Mouse (Mus musculus): ENCODE data around the gene Tubb5. TPM values are rescaled to one million over a fixed set of nuclear protein-coding genes. Genes with fewer than 3 reads are reported as not detected.
A peak's percentile ranks its signal among the peaks of the same experiment; 100 is the strongest.
"Not testable (repeated sequence)": the region's sequence is repeated elsewhere in the genome, so short reads cannot be mapped to it uniquely, and the experiment has no call there.

Tubb5 gene
- polyA plus RNA-seq, 1 experiment from 2014 or later, result 1,271 TPM

DNA sequence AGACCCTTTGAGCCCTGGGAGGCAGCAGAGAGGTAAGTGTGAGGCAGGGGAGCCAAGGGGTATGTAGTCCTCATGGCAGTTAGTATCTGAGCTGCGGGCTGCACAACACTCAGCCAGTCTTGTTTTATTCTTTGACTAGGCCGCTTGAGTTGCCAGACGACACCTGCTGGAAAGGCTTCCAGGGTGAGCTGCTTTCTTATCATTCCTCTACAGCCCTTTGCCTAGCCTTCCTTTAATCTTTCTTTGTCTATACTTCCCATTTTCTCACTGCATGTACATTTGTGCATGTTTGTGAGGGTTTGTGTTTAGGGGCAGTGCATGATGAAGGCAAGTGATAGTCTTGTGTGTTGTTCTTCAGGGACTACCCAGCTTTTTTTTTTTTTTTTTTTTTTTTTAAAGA lies 12.9 kb upstream of the Tubb5 start:
- Histone ChIP-seq H3K9me3 (no peaks in the 10 kb centered on the region), H3K36me3 (peaks cover 80% of the 10 kb centered on the region), H3K4me1 (no peaks in the 10 kb centered on the region), H3K27ac (no peak overlapping the region), H3K4me3 (no peak overlapping the region), H3K9ac (no peak overlapping the region), H3K27me3 (no peaks in the 10 kb centered on the region), H3K4me2 (replicated peaks) (no peak overlapping the region)
- ATAC-seq (ENCODE audit: insufficient number of reproducible peaks, insufficient read depth, low FRiP score, low TSS enrichment), result no peak
- 96% methylated on average over 3 of the region's 3 CpGs for WGBS

DNA sequence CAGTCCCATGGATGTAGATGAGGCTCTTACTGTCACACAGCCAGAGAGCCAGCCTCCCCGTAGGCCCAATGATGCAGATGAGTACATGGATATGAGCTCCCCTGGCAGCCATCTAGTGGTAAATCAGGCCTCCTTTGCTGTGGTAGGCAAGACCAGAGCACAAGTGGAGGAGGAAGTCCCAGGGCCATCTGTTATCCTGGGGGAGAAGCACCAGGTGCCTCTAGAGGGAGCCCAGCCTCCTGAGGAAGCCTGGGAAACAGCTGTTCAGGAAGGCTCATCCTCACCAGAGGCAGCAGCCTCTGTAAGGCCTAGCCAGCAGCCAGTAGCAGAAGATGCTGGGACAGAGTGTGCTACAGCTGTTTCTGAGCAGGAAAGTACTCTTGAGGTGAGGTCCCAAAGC lies 10.0 kb upstream of the Tubb5 start:
- ATAC-seq (ENCODE audit: insufficient number of reproducible peaks, insufficient read depth, low FRiP score, low TSS enrichment), result no peak
- Histone ChIP-seq H3K4me2 (replicated peaks) (no peak overlapping the region), H3K4me1 (no peaks in the 10 kb centered on the region), H3K27ac (no peak overlapping the region), H3K4me3 (no peak overlapping the region), H3K9me3 (no peaks in the 10 kb centered on the region), H3K27me3 (no peaks in the 10 kb centered on the region), H3K9ac (no peak overlapping the region), H3K36me3 (peaks cover 75% of the 10 kb centered on the region)
- 77% methylated on average over 1 of the region's 1 CpGs for WGBS

DNA sequence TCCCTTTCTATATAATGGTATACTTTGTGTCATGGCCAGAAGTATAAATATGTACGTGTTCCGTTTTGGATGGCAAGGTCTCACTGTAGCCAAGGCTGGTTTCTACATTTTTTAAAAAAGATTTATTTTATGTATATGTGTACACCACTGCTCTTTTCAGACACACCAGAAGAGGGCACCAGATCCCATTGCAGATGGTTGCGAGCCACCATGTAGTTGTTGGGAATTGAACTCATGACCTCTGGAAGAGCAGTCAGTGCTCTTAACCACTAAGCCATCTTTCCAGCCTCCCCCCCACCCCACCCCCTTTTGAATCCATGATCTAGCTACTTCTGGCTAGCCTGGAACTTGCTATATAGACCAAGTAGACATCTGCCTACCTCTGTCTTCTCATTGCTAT lies 5.4 kb upstream of the Tubb5 start:
- Histone ChIP-seq H3K27ac (no peak overlapping the region), H3K27me3 (no peaks in the 10 kb centered on the region), H3K36me3 (peaks cover 40% of the 10 kb centered on the region), H3K4me1 (peaks cover 13% of the 10 kb centered on the region), H3K9ac (no peak overlapping the region), H3K9me3 (no peaks in the 10 kb centered on the region), H3K4me3 (no peak overlapping the region), H3K4me2 (replicated peaks) (no peak overlapping the region)
- 96% methylated on average over 3 of the region's 3 CpGs for WGBS
- ATAC-seq (ENCODE audit: insufficient number of reproducible peaks, insufficient read depth, low FRiP score, low TSS enrichment), result no peak

DNA sequence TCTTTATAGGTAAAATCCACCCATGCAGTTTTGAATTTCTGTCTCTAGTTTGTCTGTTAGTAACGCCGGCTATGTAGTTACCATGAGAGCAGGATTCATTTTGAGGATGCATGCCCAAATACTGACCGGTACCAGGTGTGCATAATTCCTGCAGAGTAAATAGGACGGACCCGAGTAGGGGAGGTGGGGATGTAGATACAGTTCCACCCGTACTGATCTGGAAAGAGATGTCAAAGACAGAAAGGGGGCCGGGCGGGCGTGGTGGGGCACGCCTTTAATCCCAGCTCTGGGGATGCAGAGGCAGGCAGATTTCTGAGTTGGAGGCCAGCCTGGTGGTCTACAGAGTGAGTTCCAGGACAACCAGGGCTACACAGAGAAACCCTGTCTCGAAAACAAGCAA lies 3.9 kb upstream of the Tubb5 start:
- Histone ChIP-seq H3K4me2 (replicated peaks) (peak overlapping the region; percentile 66), H3K9ac (peak overlapping the region; percentile 53), H3K4me3 (peak overlapping the region; percentile 45), H3K4me1 (peaks cover 13% of the 10 kb centered on the region), H3K27ac (peak overlapping the region; percentile 80), H3K36me3 (peaks cover 25% of the 10 kb centered on the region), H3K27me3 (no peaks in the 10 kb centered on the region), H3K9me3 (no peaks in the 10 kb centered on the region)
- WGBS, result 22% methylated on average over 11 of the region's 11 CpGs
- ATAC-seq (ENCODE audit: insufficient number of reproducible peaks, insufficient read depth, low FRiP score, low TSS enrichment), result no peak

DNA sequence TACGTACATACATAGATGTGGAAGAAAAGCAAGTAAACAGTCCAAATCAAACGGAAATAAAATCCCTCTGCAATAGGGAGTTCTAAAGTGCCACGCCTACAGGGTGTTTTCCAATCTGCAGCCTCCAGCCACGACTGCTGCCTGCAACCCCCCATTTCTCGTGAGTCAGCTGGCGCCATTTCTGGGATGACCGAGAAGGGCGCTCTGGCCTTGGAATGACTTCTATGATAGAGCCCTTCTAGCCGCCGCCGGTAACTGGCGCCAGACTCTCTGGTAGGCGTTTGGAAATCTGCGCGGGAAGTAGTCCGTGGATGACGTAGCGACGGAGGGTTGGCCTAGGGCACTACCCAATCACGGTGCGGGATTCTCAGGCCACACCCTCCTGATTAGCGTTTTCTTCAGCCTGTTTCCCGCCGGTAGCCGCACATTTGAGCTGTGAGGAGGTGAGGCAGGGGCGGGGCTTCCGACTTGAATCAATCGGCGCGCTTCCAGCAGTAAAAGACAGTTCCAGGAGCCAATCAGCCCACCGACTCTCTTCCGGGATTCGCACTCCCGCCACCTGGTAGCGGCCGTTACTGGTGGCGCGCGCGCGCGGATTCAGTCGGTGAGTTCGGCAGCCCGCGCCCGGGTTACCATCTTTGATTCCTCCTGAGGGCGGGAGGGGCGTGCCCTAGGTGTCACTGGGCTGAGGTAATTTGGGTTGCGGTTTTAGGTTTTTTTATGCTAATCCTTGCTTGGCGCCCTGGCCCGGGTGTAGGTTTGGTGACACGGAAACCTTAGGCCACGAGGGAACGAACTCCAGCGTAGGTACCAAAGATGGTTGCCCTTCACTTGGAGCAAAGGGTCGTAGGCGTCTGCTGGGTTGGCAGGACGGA lies 3.2 kb upstream of the Tubb5 start, which contains the start of gene Mdc1:
Mdc1 (plus strand) TSS at position 440 of the 875 bp plus-strand sequence.
- peaks cover 13% of the 10 kb centered on the region for H3K4me1 ChIP-seq
- peaks cover 25% of the 10 kb centered on the region for H3K36me3 ChIP-seq
- H3K9me3 ChIP-seq, result no peaks in the 10 kb centered on the region
- H3K27ac ChIP-seq, result peak within 1 kb of the TSS; percentile 80
- H3K4me2 ChIP-seq (replicated peaks), result peak within 1 kb of the TSS; percentile 66
- peak; percentile 88 for ATAC-seq (ENCODE audit: insufficient number of reproducible peaks, insufficient read depth, low FRiP score, low TSS enrichment)
- peak within 1 kb of the TSS; percentile 53 for H3K9ac ChIP-seq
- H3K27me3 ChIP-seq, result no peaks in the 10 kb centered on the region
- under 1% methylated on average over 59 of the region's 59 CpGs for WGBS
- H3K4me3 ChIP-seq, result peak within 1 kb of the TSS; percentile 45

DNA sequence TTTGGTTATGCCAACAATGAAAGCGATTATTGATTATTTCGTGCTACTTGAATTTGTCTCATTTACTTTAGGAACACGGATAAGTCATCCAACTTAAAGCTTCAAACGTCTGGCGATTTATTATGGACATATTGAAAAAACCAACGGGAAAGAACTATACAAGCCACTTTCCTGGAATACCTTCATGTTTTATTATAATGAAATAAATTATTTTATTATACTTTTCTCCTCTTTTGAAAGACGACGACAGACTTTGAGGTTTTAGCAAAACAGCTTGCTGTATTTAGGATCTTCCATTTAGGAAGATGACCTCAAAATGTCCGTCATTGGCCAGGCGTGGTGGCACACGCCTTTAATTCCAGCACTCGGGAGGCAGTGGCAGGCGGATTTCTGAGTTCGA lies 2.5 kb upstream of the Tubb5 start:
- WGBS, result 53% methylated on average over 14 of the region's 14 CpGs

DNA sequence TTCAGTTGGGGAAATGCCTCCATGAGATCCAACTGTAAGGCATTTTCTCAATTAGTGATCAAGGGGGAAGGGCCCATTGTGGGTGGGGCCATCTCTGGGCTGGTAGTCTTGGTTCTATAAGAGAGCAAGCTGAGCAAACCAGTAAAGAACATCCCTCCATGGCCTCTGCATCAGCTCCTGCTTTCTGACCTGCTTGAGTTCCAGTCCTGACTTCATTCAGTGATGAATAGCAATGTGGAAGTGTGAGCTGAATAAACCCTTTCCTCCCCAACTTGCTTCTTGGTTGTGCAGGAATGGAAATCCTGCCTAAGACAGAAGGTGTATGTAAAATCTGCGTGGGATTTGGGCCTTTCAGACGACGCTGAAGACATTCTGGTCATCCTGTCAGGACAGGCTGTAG lies 896 bp upstream of the Tubb5 start:
- H3K27me3 ChIP-seq; H3K9me3 ChIP-seq; ATAC-seq (ENCODE audit: insufficient number of reproducible peaks, insufficient read depth, low FRiP score, low TSS enrichment): not testable (repeated sequence)
- Histone ChIP-seq H3K4me2 (replicated peaks) (peak overlapping the region; percentile 59), H3K27ac (peak overlapping the region; percentile 97), H3K9ac (peak overlapping the region; percentile 63; the same call in 1 of the 2 replicates), H3K4me1 (peaks cover 34% of the 10 kb centered on the region), H3K4me3 (peak overlapping the region; percentile 87), H3K36me3 (peaks cover 30% of the 10 kb centered on the region)
- WGBS, result 47% methylated on average over 3 of the region's 3 CpGs

More for the DNA sequence above, 2.5 kb upstream of the Tubb5 start:
- Histone ChIP-seq H3K4me1 (peaks cover 20% of the 10 kb centered on the region), H3K36me3 (peaks cover 25% of the 10 kb centered on the region), H3K27ac (no peak overlapping the region), H3K27me3 (no peaks in the 10 kb centered on the region), H3K9me3 (no peaks in the 10 kb centered on the region), H3K4me3 (peak overlapping the region; percentile 45), H3K4me2 (replicated peaks) (peak overlapping the region; percentile 66), H3K9ac (no peak overlapping the region)
- ATAC-seq (ENCODE audit: insufficient number of reproducible peaks, insufficient read depth, low FRiP score, low TSS enrichment), result no peak

DNA sequence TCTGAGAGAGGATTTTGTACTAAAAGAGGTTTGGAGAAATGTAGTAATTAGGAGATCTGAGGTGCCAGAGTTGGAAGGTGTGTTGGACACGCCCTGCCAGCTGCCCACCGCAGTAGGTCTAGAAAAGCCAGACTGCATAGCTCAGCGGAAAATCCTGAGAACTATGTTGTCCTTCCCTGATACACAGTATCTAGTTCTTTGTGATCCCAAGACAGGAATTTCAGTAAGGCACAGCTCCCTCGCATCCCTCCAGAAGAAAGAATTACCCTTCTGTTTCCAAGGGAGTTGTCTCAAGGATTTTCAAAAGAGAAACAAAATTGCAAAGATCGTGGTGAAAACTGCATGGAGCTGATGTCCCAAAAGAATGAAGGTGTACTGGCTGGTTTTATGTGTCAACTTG lies 464 bp upstream of the Tubb5 start:
- Histone ChIP-seq H3K4me3 (peak overlapping the region; percentile 87), H3K36me3 (peaks cover 34% of the 10 kb centered on the region), H3K4me2 (replicated peaks) (peak overlapping the region; percentile 59), H3K9ac (peak overlapping the region; percentile 63), H3K27ac (peak overlapping the region; percentile 97), H3K9me3 (no peaks in the 10 kb centered on the region), H3K27me3 (no peaks in the 10 kb centered on the region), H3K4me1 (peaks cover 36% of the 10 kb centered on the region)
- no peak for ATAC-seq (ENCODE audit: insufficient number of reproducible peaks, insufficient read depth, low FRiP score, low TSS enrichment)
- 0% methylated on average over 5 of the region's 5 CpGs for WGBS

DNA sequence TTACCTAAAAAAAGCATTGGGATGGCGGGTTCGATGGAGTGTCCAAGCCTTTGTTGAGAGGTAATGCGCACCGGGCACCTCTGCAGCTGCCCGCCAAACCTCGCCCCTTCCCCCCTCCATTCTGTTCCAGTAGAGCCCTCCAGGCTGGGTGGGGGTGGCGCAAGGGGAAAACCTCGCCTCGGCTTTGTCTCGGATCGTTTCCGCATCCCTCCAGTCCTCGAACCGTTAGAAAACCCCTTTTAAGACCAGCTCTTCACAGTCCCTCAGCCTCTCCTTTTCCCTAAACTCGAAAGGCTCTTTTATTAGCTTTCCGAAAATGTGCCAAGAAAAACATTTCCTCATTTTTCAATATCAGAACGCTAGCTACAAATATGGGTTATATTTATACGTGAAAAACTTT lies 619 bp downstream of the Tubb5 start:
- peaks cover 39% of the 10 kb centered on the region for H3K4me1 ChIP-seq
- H3K4me2 ChIP-seq (replicated peaks), result peak overlapping the region; percentile 85
- peak overlapping the region; percentile 97 for H3K27ac ChIP-seq
- peak overlapping the region; percentile 87 for H3K4me3 ChIP-seq
- under 1% methylated on average over 18 of the region's 18 CpGs for WGBS
- peak overlapping the region; percentile 96 for H3K9ac ChIP-seq
- H3K27me3 ChIP-seq, result no peaks in the 10 kb centered on the region
- H3K9me3 ChIP-seq, result no peaks in the 10 kb centered on the region
- ATAC-seq (ENCODE audit: insufficient number of reproducible peaks, insufficient read depth, low FRiP score, low TSS enrichment), result no peak
- H3K36me3 ChIP-seq, result peaks cover 45% of the 10 kb centered on the region

DNA sequence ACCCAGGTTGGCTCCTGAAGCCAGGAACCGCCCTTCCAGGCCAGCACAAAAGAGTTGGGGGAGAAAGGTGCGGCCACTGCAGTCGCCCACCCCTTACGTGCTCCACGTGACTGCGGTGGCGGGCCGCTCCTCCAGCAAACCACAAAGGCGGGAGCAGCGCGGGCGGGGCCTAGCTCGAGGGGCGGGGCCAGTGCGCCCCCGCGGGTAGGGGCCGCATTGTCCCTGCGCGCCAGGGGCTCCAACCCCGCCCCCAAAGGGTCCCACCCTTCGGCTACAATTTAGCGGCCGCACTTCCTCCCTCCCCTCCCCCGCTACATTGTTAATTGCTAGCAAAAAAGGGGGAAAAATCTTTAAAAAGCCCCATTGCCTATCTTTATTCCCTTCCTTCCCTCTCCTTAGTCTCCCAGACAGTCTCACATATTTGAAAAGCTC lies 1.1 kb downstream of the Tubb5 start:
- no peak for ATAC-seq (ENCODE audit: insufficient number of reproducible peaks, insufficient read depth, low FRiP score, low TSS enrichment)
- peak overlapping the region; percentile 87 for H3K4me3 ChIP-seq
- under 1% methylated on average over 24 of the region's 25 CpGs for WGBS
- H3K4me2 ChIP-seq (replicated peaks), result peak overlapping the region; percentile 85
- H3K27ac ChIP-seq, result peak overlapping the region; percentile 97
- H3K27me3 ChIP-seq, result no peaks in the 10 kb centered on the region
- no peaks in the 10 kb centered on the region for H3K9me3 ChIP-seq
- H3K9ac ChIP-seq, result peak overlapping the region; percentile 96
- H3K4me1 ChIP-seq, result peaks cover 35% of the 10 kb centered on the region
- peaks cover 50% of the 10 kb centered on the region for H3K36me3 ChIP-seq

DNA sequence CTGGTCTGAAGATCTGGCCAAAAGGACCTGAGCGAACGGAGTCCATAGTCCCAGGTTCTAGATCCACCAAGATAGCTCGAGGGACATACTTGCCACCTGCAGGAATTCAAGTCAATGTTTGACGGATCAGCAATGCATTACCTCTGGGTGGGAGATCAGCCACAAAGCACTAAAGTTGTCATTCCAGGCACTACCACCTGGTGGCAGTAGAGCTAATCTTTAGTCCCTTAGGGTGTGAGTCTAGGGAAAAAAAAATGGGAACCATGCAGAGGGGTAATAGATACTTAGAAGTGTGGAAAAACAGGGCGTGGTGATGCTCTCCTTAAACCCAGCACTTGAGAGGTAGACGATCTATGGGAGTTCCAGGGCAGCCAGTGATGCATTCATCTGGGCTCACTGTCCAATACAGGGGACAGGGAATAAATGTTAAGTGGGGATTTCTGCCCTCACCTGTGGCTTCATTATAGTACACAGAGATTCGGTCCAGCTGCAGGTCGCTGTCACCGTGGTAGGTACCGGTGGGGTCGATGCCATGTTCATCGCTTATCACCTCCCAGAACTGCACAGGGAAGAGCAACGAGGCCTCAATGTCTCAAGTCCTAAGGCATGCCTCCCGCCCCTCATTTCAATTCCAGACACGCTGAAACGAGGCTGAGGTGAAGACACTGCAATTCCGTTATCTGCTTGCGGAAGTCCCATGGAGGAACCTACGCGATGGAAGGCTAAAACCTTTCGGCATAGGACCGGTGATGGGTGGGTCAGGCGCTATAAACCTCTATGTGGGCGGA lies 1.7 kb downstream of the Tubb5 start:
- peak overlapping the region; percentile 87 for H3K4me3 ChIP-seq
- H3K4me1 ChIP-seq, result peaks cover 33% of the 10 kb centered on the region
- H3K4me2 ChIP-seq (replicated peaks), result peak overlapping the region; percentile 85
- WGBS, result 8% methylated on average over 24 of the region's 24 CpGs
- no peak for ATAC-seq (ENCODE audit: insufficient number of reproducible peaks, insufficient read depth, low FRiP score, low TSS enrichment)
- no peaks in the 10 kb centered on the region for H3K27me3 ChIP-seq
- H3K9me3 ChIP-seq, result no peaks in the 10 kb centered on the region
- H3K36me3 ChIP-seq, result peaks cover 50% of the 10 kb centered on the region
- peak overlapping the region; percentile 96 for H3K9ac ChIP-seq
- H3K27ac ChIP-seq, result peak overlapping the region; percentile 97
